Mouse (Mus musculus): ENCODE data around the gene Gm20503.

Gm20503 gene

DNA sequence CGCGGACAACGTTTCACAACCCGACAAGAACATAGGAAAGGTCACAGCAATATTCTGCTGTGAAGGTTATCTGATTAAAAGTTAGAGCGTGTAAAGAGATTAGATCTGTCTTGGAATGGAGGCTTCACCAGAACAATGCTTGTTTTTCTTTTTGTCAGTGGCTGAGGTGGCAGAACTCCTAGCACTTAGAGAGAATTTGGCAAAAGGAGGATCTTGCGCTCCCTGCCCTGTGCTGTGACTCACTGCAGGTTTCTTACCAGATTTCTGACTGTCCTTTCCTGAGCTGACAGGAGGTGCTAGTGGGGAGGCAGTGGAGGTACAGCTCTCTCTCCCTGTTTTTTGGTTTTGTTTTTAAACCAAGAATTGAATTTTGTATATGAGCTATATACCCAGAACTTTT is 4.0 kb downstream of the Gm20503 start:
- DNase-seq (ENCODE audit: low read depth in 1 of 2, low spot score in 2 of 2) = no peak

DNA sequence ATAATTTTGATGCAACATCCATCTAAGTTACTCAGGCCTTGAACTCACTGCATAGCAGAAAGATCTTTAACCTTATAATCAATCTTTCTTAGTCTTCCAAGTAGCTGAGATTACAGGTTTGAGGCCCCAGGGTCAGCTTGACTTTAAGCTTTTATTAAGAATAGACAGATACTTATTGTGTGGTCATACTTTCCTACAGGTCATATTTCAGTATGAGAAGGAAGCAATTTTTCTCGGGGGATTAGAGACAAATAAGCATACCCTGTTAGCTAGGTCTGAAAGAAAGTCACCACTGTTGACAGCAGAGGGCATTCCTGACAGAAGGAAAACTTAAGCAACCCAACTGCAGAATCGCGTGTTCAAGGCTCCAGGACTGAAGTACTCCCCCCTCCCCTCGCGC is 5.0 kb downstream of the Gm20503 start:
- no peak for DNase-seq (ENCODE audit: low read depth in 1 of 2, low spot score in 2 of 2)

DNA sequence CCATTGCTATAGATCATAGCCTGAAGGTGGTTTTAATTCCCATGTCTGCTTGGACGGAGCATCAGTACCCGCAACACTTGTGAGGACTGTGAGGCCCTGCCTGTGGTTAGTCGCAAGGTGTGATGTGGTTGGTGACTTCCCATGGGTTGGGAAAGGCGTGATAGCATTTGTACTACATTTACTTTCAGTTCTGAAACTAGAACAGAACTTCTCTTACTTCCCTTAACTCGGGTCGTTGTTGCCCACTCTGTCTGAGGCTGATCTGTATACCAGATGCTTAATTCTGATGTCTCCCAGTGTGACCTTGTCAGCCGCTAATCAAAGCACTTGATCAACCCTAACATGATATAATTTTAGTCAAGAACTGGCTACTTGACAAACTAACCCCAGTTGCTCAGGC is 6.2 kb downstream of the Gm20503 start:
- DNase-seq (ENCODE audit: low read depth in 1 of 2, low spot score in 2 of 2) = peak in 1 of 2 experiments; percentile 18

DNA sequence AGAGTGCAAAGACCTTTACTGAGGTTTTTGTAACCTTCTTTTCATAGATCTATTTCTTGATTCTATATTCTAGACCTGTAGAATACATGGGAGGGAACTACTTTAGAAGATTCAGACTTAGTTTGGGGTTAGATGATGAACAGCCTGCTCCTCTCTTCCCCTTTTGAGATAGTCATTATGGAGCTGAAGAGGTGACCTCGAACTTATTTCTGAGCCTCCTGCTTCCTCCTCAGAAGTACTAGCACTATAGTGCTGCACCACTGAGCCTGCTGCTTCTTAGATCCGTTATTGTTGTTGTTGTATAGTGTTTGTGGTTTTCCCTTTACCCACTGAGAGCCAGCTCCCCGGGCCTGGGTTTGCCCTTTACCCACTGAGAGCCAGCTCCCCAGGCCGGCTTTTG is 6.7 kb downstream of the Gm20503 start:
- DNase-seq (ENCODE audit: low read depth in 1 of 2, low spot score in 2 of 2) = no peak

DNA sequence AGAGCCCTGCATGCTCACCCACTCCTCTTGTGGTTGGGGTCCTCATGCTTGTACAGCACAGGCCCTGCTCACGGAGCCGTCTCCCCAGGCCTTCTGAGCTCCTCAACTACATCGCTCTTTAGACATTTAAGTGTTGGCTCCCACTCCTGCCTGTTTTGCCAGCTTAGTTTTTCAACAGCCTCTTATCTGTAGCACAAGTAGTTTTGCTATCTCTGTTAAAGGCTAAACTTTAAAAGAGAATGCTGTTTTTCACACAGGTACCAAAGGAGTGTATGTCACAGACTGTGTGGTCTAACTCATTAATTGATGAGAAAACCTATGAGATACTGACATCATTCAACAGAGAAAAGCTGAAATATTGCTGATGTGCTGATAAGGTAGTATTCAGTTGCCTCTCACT is 8.4 kb downstream of the Gm20503 start:
- DNase-seq (ENCODE audit: low read depth in 1 of 2, low spot score in 2 of 2) = no peak

DNA sequence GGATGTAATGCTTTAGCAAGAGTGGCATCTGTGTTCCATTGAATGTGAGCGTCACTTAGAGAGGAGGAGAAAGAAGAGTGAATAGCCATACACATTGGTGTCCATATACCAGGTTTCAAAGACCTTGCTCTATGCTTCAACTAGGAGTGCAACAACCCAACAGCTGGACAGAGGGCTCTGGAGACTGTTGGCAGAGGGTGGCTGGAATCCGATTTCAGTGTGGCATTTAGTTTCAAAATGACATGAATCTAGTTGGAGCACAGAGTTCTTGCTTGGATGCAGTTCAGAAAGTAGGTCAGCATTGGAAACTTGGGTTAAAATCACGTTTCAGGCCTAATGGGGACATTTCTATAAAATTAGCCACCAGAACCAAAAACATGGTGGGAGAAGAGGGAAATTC is 12.2 kb downstream of the Gm20503 start:
- no peak for DNase-seq (ENCODE audit: low read depth in 1 of 2, low spot score in 2 of 2)

DNA sequence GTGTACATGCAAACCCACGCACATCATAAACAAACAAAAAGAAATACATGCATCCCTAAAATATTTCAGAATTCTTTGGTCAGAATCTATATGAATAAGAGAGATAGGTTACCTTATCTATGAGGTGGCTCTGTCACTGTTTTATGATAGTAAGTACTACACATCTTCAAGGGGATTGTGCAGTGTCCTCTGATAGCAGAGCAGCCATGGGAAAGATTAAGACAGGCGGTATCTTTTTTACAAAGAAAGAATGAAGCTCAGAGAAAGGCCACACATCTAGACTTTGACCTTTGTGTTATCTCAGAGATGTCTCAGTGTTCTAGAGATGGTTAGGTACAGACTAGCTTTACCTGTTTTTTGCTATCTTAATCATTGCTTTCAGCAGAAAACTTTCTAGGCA is 13.9 kb downstream of the Gm20503 start:
- no peak for DNase-seq (ENCODE audit: low read depth in 1 of 2, low spot score in 2 of 2)

DNA sequence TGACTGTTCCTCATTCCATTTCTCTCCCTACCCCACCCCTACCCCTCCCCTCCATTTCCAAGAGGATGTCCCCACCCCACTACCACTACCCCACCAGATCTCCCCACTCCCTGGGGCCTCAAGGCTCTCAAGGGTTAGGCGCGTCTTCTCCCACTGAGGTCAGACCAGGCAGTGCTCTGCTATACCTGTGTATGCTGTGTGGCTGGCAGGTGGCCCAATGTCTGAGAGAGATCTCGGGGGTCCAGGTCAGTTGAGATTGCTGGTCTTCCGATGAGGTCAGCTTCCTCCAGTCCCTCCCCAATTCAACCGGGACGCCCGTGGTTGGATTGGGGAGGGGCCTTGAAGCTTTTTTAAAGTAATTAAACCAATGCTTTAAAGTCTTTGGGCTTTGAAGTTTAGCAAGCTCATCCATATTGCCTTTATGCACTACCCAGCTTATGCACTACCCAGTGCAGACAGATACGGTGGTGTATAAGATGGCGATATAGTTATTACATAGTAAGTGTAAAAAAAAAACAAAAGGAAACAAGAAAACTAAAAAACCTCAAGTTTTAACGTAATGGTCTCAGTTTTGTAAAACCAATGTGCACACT is 31.4 kb downstream of the Gm20503 start:
- DNase-seq (ENCODE audit: low read depth in 1 of 2, low spot score in 2 of 2) = no peak

DNA sequence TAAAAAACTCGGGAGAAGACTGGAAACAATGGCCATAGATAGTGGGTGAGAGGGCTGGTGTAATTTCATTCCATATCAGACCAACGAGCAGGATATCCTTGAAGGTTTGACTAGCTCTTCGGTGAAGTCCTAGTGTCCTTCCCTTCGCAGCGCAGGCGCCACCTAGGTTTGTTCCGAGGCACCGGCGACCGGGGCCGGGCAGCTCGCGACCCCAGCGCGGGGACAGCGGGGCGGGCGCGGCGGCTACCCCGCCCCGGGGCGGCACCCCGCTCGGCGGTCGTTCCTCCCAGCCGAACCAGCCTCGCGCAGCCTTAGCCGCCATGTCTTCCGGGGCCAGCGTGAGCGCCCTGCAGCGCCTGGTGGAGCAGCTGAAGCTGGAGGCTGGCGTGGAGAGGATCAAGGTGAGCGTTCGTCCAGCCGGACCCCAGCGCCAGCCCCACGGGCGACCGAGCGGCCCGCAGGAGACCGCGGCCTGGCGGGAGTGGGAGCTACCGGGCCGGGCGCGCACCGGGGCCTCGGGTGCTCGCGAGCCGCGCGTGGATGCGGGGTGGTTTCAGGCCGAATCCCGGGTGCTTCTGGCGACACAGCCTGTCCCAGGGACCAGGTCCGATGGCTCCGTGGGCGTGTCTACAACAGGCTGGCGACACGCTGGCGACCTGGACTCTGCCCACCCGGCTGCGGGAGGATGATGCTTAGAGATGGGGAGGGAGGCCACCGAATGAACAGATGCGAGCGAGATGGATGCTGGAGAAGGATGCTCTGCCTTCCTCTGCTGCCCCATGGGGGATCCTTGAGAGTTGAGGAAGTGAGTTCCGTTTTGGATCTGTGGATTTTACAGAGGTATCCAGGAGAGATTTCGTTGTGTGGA is 32.1 kb downstream of the Gm20503 start, which contains the start of gene Gng10:
Gene Gng10, plus strand, starts transcription at position 171 of the 868 bp plus-strand sequence.
- DNase-seq (ENCODE audit: low read depth in 1 of 2, low spot score in 2 of 2) = peak in 1 of 2 experiments; percentile 23

DNA sequence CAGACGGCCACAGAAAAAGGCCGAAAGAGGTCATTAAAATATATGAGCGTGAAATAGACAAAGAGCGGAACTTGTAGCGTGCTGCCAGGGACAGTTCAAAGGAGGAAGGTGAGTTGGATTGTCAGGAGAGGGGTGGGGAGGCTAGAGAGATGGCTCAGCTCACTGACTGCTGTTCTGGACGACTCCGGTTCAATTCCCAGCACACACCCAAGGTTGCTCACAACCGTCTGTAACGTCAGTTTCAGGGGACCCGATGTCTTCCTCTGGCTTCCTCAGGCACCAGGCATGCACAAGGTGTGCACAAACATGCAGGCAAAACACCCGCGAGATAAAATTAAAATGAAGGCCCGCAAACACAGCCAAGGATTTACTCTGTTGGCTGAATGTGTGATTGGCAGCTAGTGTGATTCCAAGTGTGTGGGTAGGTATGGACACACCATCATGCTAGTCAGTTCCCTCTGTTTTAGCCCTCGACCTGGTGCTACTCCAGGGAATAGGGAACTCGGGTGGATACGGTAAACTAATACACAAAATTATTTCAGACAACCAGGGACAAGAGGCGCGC is 32.9 kb downstream of the Gm20503 start:
- DNase-seq (ENCODE audit: low read depth in 1 of 2, low spot score in 2 of 2) = no peak

DNA sequence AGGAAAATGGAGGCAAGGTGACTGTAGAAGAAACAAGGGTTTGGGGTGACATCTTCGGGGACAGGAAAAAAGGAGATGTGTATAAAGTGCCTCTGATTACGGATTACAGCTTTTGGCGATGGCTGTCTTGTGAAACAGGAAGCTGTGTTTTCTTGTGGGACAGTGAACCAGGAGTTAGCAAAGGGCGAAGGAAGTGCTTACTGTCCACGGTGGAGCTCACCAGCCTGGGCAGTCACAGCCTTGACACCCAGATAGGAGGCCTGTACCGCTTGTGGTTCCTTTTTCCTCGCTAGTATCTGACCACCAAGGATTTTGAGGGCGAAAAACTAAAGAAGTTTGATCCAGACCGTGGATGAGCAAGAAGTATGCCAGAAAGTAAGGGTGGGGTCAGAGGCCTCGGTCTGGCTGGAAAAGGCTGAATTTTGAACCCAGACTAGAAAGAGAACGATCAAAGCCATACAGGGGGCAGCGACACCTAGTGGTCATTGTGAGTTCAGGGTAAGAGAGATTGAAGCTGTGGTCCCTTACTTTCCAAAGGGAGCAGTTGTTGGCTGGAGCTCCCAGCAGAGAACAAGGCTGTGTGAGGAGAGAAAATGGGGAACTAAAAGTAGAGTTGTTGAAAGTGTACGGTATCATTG is 33.6 kb downstream of the Gm20503 start:
- DNase-seq (ENCODE audit: low read depth in 1 of 2, low spot score in 2 of 2) = peak; percentile 54 to 55

DNA sequence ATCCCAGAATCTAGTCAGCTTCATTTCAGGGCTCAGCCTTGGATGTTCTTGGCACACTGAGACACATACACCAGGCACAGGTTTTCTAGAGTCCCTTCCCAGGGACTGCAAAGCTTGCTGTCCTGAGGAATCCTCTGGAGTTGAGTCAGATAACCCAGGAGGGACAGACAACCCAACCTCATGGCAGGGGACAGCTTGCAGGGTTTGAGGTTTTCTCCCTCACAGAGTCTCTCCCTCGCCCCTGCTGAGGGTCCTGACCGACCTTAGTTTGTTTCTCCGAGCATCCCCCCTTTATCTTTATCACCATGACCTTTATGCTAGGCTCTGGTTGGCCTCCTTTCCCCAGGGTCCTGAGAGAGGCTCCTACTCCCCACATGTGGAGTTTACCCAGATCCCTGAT is 34.5 kb downstream of the Gm20503 start:
- DNase-seq (ENCODE audit: low read depth in 1 of 2, low spot score in 2 of 2) = no peak

DNA sequence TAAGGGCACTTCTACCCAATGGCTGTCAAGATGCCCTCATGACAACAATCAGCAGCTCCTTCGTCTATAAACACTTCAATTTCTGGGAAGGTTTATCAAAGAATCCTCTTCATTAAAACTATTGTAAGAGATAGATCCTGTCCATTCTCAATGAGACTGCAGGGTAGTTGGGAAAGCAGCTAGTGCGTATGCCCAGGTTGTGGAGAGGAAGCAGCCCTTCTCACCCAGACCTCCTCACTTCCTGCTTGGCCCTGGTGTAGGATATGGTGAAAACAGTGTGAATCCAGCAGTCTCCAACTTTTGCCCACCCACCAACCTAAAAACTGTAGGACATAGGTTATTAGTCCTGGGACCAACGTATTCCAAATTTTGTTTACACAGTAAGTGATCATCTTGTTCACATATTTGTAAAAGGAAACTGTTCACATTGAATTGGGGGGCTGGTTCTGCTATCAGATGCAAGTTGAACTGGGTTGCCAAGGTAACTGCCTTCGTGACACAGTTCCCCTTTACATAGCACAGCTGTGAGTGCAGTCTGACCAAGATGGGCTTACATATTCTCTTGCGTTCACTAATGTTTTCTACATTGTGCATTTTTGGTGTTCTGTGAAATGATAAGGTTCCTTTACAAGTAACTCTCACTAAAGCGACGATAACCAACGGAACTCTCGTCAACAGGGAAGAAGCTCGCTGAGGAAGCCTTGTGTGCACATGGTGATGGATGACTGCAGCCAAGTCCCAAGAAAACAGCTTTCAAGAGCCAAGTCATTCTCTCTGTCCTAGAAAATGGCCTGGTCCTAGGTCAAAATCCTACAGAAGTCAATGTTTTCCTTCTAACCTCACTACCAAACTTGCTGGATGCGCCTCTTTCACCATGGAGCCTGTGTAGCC is 37.6 kb downstream of the Gm20503 start:
- no peak for DNase-seq (ENCODE audit: low read depth in 1 of 2, low spot score in 2 of 2)

DNA sequence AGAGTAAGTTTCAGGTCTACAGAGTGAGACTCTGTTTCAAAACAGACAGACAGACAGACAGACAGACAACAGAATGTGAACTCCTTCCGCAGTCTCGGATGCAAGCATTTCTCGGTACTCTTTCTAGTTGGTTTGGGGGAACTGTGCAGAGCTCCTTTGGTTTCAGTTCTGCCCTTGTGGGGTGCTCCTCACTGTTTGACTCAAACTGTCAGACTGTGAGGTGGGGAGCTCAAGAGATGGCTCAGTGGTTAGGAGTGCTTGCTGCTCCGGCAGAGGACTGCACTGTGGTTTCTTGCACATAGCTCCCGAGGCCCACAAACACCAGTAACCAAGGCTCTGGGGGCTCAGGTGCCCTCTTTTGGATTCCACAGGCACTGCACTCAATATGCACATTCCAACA is 40.1 kb downstream of the Gm20503 start:
- no peak for DNase-seq (ENCODE audit: low read depth in 1 of 2, low spot score in 2 of 2)

DNA sequence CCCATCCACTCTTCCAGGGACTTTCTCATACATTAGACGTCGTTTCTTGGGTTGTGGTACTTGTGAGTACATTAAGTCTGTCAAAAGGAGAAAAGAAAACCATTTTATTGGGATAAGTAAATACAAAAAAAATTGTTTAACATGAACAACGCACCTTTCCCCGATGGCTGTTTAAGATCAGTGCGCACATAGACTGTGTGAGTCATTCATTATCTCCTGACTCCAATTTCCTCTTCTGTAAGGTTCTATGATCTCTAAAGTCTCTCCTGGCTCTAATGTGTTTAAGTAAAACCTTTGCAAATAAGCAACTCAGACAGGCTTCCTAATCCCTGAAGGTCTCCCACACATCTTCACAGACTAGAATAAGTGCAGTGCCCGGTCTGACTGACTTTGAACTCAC is 40.9 kb downstream of the Gm20503 start:
- no peak for DNase-seq (ENCODE audit: low read depth in 1 of 2, low spot score in 2 of 2)

DNA sequence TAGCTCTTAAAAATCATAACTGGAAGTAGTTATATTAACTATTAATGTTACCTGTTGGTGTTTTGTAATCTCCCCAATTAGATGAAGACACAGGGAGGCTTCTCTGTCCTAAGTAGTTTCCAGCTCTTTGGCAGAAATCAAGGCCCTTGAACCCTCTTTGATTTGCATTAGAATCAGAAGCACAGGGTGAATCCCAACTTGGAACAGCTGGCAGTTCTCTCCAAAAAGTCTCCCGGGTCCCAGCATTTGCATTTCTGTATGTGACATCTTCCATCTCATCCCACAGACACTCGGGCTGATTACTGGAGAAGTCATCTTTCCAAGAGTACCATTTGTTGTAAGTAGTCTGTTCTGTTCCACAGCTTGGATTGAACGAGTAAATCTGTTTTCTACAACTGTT is 44.2 kb downstream of the Gm20503 start:
- DNase-seq (ENCODE audit: low read depth in 1 of 2, low spot score in 2 of 2) = no peak

DNA sequence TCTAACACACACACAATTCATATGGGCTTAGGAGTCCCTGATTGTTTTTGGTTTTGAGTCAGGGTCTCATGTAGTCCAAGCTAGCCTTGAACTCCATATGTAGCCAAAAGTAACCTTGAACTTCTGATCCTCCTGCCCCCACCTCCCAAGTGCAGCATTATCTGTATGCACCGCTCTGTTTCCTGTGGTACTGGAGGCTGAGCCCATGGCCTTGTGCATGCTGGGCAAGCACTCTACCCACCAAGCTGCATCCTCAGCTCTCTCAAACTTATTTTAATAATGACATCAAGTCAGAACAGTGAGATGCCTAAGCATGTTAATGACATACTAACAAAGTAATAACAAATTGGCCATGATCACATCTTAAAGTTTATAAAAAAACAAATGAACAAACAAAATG is 48.1 kb downstream of the Gm20503 start:
- DNase-seq (ENCODE audit: low read depth in 1 of 2, low spot score in 2 of 2) = no peak

DNA sequence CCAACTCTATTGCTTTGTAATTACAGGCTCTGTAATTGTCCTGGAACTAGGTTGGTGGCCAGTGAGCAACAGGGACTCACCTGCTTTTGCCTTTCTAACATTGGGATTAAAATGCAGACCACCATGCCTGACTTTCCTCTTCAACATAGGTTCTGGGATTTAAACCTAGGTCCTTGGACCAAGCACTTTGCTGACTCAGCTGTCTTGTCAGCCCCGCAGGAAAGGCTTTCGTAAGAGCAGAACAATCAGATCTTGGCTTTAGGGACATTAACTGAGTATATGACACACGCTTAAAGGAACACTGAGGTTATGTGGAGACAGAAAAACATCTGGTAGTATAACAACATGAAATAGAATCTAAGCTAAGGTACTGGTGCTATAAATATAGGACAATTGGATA is 54.9 kb downstream of the Gm20503 start:
- DNase-seq (ENCODE audit: low read depth in 1 of 2, low spot score in 2 of 2) = no peak

DNA sequence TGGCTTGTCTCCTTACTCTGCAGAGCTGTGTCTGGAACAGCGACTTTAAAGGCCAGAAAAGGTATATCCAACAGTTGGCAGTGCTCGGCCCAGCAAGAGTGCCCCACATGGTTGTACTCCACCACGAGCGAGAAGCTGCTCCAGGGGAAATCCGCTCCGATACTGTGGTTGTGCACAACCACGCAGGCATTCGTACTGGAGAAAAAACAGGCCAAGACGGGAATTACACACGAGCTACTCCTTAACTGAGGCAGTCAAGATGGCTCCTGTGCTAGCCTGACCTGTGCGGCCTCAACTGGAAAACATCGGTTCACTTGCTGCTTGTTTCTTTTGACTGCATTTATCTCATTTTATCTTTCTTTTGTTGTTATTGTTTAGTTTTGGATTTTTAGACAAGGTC is 59.5 kb downstream of the Gm20503 start:
- DNase-seq (ENCODE audit: low read depth in 1 of 2, low spot score in 2 of 2) = no peak

DNA sequence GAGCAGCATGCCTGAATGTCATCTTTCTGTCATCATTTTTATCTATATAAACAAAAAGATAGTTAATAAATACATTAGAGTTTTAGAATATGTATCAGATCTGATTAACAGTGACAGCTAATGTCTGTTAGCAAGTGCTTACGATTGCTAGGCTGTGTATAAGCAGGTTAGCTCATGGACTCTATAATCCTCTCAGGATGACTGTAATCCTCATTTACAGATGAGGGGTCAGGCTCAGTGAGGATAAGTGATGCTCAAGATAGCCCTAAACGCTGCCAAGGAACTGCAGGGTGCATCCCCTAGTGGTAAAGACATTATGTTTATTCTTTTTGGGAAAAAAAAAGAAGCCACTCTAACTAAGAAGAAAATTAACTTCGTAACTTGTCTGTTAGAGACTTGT is 66.3 kb downstream of the Gm20503 start:
- no peak for DNase-seq (ENCODE audit: low read depth in 1 of 2, low spot score in 2 of 2)

DNA sequence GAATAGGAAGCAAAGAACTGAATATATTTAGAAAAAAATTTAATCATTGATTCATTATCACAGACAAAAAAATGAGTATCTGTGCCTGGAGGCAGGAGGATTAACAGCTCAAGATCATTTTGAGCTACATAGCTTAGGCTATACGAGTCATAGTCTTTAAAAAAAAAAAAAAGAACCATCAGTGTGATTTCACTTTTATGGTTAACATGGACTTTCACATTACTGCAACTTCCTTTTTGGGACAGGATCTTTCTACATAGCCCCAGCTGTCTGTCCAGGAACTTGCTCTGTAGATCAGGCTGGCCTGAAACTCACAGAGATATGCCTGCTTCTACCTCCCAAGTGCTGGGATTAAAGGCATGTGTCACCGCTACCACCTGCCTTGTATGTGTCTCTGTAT is 80.4 kb downstream of the Gm20503 start:
- DNase-seq (ENCODE audit: low read depth in 1 of 2, low spot score in 2 of 2) = no peak
